Mouse (Mus musculus) embryo, embryonic 9.5 days (tissue): ENCODE results near the gene Spint2.

Experiments used
- DNase-seq: peaks from one replicate; pipeline ENCODE4 v3.0.0-alpha.2; 2017; ENCODE audit errors: extremely low spot score

Gene Spint2

DNA sequence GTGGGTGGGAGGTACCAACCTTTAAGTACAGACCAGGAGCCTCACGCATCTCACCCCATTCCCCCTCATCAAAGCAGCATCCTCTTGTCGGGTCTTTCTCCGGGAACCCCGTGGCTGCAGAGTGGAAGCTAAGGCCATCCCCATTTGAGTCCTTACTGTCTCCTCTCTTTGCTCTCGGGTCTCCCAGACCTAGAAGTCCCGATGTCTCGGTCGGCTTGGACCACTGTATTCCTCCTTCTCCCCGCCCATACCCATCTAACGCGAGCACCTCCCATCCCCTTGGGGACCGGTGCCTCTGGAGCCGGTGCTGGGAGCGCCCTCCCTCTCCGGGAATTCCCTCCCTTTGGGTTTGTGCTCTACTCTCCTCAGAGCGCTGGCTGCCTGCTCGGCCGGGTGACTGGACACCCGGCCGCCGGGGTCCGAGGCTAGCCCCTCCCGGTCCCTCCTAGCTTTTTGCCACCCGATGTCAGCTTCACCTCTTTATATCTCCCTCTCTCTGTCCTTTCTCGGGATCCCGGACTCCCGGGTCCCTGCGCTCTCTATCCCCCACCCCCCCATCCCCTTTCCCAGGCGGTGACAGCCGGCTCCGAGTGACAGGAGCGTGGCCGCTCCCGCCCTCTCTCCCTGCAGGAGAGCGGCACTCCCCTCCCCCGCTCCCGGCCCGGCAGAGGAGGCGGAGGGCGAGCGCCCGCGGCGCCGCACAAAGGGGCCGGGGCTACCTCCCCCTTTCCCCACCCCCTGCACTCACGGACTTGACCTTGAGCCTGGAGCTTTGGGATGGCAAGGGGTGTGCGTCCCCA, 23.0 kb upstream of the Spint2 start:
- peak; percentile 56 for DNase-seq

DNA sequence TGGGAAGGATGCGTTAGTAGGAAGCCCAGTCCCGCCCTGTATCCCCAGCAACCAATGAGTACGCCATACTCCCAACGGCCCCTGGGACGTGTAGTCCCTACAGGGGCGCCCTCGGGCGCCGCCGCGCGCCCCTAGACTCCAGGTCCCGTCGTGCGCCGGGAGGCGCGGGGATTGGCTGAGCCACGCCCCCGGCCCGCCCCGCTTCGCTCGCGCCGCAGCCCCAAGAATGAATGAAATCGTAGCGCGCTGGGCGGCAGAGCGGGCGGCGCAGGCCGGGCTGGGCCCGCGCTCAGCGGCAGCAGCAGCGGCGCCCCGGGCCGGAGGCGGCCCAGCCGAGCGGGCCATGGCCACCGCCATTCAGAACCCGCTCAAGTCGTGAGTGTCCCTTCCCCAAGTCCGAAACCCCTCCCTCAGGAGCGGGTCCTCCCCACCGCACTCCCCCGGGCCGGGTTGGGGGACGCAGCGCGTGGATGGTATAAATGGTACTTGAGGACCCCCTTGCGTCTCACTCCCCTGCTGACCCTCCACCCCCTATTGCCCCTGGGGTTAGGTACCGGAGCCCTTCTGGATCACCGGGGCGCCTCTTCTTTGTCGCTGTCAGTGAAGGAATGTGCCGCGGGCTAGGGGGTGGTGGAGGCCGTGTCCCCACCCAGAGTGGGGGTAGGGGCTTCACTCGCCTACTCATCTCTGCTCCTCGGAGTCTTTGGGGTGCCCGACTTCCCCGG, 22.2 kb upstream of the Spint2 start, which contains the start of gene Dpf1:
TSS of gene Dpf1 (plus strand) at position 214 of the 725 bp plus-strand sequence.
- DNase-seq: peak; percentile 82

DNA sequence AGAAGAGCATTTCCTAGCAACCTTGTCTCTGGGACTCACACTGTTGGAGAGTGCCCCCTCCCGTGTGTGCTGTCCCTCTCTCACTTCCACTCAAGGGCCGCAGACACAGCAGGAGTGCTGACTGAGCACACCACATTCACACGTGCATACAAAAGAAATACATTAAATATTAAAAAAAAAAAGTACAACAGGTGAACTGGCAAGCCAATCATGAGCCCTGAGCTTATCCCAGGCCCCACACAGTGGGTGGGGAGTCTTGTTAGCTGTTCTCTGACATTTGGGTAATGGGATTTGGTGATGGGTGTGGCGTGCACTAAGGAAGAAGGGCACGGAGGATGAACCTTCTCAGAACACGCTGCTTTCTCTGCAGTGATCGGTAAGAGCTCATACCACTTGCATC, 20.9 kb upstream of the Spint2 start:
- no peak for DNase-seq

DNA sequence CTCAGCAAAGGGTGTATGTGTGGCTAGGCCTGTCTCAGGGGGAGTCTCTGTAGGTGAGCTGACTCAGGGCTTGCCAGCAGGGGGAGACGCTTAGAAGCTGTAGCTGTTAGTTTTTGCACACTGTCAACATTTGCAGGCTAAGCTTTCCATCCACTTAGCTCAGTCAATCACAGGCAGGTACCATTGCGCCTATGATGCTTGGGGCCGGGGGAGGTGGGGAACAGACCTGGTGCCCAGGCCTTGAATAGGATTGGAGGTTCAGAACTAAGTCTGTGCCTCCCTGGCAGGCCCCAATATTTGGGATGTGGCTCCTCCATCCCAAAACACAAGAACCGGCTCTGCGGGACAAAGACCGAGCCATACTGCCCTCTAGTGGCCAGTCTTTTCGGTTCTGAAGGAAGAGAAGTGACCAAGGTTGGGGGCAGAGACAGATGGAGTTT, 19.4 kb upstream of the Spint2 start:
- peak; percentile 84 for DNase-seq

DNA sequence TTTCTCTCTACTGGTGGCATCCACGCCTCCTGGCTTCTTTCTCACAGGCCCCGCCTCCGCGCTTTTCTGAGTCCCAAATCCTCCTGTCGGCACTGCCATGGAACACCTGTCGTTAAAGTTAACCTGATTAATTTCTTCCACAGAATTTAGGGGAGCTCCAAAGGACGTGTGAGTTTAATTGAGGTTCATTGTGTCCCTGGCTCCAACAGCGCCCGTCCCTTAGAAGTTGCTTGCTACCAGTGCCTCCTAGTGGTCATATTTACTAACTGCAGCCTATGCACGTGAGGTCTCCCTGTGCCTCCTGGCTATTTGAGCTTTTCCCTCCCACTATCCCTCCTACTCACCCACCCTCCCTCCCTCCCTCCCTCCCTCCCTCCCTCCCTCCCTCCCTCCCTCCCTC, 15.3 kb upstream of the Spint2 start:
- peak; percentile 80 for DNase-seq

DNA sequence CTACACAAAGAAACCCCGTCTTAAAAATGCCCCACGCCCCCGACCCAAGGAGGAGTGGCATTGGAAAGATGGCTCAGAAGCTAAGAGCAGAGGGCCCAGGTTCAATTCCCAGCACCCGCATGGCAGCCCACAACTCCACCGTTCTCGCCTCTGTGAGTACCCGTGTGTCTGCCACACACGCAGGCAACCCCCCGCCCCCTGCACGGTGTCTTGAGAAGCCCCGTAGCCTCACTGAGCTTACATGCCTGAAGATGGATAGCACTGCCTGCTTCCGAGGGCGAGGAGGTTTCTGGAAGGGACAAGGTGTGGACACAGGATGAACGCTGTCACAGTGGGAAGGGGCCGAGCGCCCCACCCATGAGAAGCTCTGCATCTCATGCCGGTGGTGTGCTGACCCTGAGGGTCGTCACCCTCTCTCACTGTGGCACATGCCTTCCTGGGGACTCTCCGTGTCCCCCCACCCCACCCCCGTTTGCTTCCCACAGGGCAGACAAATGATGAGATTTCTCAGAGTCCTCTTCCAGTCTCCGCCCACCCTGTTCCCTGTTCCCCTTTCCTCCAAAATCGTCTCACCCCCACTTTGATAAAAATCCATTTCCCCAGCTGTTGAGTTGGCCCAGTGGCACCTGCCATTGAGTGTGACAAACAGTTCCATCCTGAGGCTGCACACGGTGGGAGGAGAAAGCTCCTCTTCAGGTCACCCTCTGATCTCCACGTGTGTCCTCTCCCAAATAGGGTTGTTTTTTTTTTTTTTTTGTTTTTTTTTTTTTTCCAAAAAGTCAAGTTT, 14.3 kb upstream of the Spint2 start:
- DNase-seq: no peak

DNA sequence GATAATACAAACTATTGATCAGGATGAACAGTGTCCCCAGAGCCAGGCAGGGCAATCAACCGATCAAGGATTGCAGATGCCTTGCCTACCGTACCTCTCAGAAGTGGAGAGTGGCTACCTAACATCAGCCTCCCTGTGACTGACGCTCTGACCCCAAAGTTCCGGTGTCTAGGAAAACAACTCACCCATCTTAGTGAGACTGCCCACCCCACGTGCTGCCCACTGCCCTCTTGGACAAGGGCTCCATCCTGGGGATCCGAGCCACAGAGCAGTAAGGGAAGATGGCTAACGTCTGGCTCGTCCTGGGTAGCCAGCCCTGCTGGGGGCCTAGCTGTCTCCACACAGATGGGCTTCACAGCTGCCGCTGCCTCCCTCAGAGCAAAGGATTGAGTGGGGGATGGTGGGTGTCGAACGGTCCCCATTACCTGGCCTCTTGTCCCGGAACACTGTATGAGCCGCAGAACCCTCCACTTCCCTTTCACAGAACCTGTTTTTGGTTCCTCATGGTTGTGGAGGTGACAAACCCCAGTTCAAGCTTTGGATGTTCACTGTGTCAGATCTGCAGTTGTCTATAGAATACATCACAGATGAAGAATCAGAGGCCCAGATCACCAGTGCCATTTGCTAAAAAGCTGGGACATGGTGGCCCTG, 12.5 kb upstream of the Spint2 start:
- no peak for DNase-seq

DNA sequence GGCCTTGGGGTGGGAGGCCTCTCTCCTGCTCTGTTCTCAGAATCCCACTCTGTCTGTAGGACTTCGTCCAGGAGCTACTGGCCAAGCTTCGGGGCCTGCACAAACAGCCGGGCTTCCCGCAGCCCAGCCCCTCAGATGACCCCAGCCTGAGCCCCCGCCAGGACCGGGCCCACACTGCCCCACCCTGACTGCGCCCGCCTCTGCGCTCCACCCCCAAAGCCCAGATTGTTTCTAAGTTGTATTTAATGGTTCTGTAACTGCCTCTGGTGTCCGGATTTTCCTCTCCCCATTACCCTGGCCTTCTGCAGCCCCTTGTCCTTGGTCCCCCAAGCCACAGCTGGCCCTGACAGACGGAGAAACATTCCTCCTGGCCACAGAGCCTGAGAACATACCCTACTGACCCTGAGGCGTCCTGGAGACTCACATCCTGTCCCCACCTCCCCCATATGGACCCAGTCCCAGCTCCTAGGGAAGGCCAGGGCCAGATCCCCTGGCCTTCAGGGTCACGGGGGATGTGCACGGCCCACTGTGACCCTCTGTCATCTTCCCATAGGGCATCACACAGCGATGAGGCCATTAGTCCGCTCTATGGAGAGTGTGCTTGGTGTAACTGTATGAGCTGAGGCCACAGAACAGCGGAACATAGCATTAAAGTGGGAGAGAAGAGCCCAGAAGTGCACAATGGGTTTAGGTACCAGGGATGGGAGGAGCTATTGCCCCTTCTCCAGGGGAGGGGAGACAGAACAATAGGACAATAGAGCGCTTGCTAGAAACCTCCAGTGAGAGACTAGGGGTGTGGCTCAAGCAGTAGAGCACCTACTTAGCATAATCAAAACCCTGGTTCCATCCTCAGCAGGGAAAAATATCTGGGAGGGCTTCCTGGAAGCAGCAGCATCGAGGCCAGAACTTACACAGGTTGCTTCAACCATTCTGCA, 11.7 kb upstream of the Spint2 start:
- DNase-seq: peak; percentile 59

DNA sequence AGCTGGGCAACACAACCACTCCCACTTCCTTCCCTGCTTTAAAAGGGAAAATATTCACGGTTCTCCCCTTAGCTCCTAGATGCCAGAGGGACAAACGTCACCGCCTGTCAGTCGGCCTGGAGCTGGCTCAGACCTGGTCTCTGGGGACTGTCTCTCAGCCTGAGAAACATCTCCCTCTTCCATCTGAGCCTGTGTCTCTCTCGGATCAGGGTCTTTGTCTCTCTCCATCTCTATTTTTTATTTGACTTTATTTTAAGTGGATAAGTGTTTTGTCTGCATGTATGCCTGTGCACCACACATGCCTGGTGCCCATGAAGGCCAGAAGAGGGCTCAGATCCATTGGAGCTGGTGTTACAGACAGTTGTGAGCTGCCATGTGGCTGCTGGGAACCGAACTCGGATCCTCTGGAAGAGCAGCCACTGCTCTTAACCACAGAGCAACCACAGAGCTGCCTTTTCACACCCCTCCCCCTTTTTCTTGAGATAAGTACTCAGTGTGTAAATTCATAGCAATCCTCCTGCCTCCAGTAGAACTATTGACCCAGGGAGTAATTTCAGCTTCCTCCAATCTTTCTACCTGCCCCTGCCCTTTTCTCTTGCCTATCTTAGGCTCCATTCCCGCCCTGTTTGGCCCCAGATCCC, 10.9 kb upstream of the Spint2 start:
- DNase-seq: no peak

DNA sequence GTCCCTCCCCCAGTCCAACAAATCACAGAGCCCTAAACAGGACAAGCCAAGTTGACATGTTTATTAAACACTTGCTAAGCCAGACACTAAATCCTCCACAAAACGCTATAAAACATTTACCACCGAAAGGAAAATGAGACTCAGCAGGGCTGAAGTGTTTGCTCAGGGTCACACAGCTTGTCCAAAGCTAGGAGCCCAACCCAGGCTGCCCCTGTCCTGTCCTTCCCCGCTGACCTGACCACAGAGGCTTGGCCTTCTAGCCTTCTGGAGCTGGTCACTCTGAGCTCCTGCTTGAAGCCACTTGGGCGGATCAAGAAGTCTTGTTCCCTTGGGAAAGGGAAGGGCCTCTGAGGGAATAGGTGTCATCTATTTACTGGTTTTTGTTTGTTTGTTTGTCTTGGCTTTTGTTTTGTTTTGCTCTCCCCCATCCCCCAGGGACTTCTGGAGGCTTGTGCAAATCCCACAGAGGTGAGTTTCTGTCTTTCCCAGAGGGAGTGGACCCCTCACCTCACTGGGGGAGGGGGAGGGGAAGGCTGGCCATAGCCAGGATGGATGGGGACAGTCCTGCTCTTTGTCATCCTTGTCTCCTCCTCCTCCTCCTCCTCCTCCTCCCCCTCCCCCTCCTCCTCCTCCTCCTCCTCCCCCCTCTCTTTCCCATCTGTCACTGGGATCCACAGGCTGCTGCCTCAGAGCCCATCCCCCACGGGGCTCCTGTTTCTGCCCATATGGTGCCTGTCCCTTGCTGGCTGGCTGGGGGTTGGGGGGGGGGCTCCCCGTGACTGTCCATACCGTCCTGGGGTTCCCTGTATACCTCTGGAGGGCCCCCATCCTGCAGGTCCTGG, 10.1 kb upstream of the Spint2 start:
- peak; percentile 78 for DNase-seq

DNA sequence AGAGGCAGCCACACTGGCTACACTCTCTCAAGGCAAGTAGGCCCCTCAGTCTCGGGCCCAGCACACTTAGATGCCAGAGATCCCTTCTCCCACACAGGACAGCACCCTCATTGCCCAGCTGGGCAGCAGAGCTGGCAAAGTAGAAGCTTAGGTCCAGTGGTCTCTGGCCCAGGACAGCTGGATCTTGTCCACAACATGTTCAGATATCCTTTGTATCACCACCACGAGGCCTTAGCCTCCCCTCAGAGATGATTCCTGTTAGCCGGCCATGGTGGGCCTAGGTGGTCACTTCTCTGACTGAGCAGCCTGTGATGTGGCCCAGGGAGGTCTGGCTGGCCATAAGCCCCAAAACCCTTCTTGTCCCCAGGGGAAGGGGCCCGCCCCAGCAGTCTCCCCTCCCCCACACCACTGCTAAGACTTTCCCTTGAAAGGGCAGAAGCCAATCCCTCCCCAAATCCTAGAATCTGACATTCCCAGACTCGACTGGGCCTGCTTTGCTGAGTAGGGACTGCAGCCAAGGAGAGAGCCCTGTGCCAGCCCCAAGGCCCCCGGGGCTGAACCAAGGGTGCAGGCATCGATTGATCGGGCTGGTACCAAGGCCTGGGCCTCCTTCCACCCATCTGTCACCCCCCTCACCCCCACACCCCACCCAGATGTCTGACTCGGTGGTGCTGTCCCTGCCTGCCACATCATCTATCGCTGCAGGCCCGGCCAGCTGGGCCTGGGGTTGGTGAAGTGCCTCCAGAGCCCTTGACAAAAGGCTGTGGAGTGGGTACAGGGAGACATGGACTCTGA, 9.2 kb upstream of the Spint2 start:
- DNase-seq: no peak

DNA sequence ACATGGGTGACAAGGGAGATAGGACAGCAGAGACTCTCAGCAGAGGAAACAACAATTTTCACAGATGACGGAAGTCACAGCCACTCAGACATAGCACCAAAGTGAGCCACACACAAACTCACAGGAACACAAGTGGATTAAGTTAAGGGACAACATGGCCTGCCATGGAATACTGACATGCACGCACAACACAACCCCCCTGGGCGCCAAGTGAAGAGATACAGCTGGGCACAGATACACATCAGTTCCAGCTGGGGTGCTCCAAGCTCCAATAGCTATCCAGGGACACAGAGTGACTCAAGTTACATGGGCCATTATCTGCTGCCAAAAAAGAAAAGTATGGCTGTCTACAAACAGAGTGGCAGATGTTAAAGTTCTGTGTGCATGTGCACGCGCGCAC, 8.1 kb upstream of the Spint2 start:
- DNase-seq: no peak

DNA sequence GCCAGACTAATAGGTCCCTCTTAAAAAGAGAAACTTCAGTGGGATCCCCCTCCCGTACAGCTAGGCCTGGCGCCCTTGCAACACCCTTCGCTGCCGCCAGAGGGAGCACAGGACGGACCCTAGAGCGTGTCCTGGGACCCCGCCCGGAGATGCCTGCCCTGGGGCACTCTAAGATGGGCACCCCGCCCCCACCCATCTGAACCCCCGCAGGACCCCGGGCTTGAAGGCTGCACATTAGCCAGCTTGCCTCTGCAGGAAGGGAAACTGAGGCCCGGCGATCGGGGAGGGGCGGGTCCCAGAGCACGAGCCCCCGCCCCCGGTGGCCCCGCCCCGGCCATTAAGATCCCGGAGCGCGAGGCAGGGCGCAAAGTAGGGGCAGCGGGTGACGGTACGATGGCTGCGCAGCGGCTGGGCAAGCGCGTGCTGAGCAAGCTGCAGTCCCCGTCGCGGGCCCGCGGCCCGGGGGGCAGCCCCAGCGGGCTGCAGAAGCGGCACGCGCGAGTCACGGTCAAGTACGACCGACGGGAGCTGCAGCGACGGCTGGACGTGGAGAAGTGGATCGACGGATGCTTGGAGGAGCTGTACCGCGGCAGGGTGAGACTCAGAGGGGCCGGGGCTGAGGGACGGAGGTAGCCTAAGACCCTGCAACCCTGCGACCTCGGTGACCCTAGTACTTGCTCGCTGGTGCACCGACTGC, 7.4 kb upstream of the Spint2 start, which contains the start of gene Ppp1r14a:
TSS of gene Ppp1r14a (plus strand) at position 367 of the 697 bp plus-strand sequence.
- DNase-seq: peak; percentile 90

DNA sequence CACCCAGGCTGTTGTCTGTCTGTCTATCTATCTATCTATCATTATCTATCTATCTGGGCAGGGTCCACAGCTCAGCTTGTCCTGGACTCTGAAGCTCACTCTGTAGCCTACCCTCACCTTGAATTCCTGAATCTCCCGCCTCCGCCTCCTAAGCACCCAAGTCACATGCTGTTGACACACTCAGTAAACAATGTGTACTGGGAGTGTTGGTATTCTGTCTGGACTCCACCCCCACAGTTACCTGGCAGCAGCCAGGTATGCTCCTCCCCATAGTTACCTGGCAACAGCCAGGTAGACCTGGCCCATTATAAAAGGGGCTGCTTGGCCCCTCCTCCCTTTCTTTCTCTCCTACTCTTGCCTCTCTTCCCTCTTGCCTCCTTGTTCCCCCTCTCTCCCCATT, 6.4 kb upstream of the Spint2 start:
- no peak for DNase-seq

DNA sequence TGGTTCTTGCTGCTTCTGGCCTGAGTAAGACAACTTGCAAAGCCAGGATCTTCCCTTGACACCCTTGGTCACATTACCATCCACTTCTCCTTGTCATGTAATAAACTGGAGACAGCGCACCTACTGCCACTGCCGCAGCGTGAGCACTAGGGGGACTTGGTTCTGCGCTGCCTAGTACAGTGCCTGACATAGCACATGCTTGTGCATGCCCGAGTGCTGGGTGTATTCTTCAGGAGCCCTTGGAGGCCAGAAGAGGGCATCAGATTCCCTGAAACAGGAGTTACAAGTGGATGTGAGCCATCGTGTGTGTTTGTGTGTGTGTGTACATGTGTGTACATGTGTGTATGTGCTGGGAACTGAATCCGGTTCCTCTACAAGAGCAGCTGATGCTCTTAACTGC, 5.8 kb upstream of the Spint2 start:
- DNase-seq: no peak

DNA sequence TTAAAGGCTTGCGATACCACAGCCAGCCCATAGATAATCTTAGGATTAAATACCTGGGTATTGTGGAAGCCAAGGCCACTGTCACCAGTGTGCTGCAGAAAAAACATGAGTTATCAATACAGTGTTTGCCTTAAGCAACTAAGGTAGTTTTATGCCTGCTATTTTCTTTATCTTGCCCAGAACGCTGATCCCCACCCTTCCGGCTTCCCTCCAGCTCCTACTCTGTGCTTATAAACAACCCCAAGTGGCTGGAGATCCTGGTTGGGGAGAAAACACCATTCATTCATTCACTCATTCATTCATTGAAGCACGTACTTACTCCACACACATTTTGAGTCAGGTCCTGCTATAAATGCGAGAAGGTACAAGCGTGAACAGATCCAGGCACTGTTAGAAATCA, 2.8 kb upstream of the Spint2 start:
- DNase-seq: no peak

DNA sequence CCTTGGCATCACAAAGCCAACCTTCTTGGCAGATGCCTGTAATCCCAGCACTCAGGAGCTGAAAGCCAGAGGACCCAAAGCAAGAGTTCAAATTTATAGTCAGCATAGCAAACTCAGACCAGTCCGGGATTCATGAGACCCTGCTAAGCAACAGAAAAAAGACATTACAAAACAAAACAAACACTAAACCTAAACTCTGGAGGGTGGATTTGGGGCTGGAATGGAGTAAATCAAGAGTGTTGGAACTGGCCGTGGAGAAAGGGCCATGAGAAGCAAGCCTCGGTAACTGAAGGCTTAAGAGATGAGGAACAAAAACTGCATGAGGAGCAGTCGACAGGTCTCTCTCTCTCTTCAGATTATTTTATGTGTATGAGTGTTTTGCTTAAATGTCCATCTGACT, 2.2 kb upstream of the Spint2 start:
- DNase-seq: no peak

DNA sequence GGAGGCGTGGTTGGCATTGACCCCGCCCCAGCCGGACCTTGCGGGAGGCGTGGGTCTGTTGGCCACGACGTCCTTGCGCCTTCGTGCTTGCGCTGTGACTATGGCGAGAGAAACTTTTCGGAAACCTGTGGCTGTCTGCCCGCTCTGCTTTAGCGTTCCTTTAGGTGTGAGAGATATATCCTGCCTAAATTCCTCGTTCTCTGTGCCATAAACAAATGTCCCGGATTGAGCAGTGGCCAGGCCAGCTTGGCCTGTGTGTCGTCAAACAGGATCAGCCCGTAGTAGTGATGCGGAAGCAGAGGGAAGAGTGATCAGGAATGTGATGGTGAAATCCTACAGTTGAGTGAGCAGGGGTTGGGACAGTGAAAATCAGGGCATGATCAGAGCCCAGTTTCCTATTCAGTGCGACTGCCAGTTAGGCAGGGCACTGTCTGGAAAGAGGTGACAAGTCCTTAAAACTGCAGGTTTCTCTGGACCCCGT, 402 bp upstream of the Spint2 start:
- DNase-seq: peak; percentile 41
